Mouse (Mus musculus) myocyte (in vitro differentiated cells): ENCODE results near the gene Olfr106-ps. TPM values are rescaled to one million over a fixed set of nuclear protein-coding genes. Genes with fewer than 3 reads are reported as not detected.

Experiments
- H3K27me3 ChIP-seq: one replicate; pipeline ENCODE4 v1.6.1; 2011; ENCODE audit not compliant: control insufficient read depth, insufficient read depth, insufficient read length
- H3K36me3 ChIP-seq: one replicate; pipeline ENCODE4 v1.6.1; 2011; ENCODE audit not compliant: control insufficient read depth, insufficient read depth
- H3K4me2 ChIP-seq: one replicate; pipeline ENCODE4 v1.6.1; 2011; ENCODE audit warnings: low read depth, control low read depth
- H3K4me3 ChIP-seq: one replicate; pipeline ENCODE4 v1.5.1; 2011; ENCODE audit warnings: mild to moderate bottlenecking, control low read depth, moderate library complexity
- H3K79me2 ChIP-seq: one replicate; pipeline ENCODE4 v1.6.1; 2011; ENCODE audit not compliant: control insufficient read depth, insufficient read depth
- H3ac ChIP-seq: one replicate; pipeline ENCODE4 v1.6.1; 2011; ENCODE audit not compliant: control insufficient read depth, insufficient read length
- CEBPB ChIP-seq: IDR thresholded peaks from 2 replicates; pipeline ENCODE4 v1.6.1; 2011; ENCODE audit warnings: mild to moderate bottlenecking, moderate library complexity; ENCODE audit not compliant: poor library complexity, insufficient read depth, severe bottlenecking
- E2F4 ChIP-seq: IDR thresholded peaks from one replicate; pipeline ENCODE4 v1.6.1; 2011; ENCODE audit warnings: mild to moderate bottlenecking, control low read depth, moderate library complexity; ENCODE audit not compliant: insufficient read depth
- MAX ChIP-seq: IDR thresholded peaks from one replicate; pipeline ENCODE4 v1.6.1; 2011; ENCODE audit warnings: low read depth, mild to moderate bottlenecking, control low read depth
- MYOD1 ChIP-seq, 3 experiments: IDR thresholded peaks; one replicate each; pipeline ENCODE4 v1.6.1; 2011; ENCODE audit warnings: control low read depth in 2 of 3, low read depth in 2 of 3, mild to moderate bottlenecking in 2 of 3, moderate library complexity in 1 of 3; ENCODE audit not compliant: insufficient read length in 2 of 3, control insufficient read depth in 1 of 3
- MYOG ChIP-seq, 3 experiments: IDR thresholded peaks; one replicate each; pipeline ENCODE4 v1.6.1; 2011; ENCODE audit warnings: control low read depth in 2 of 3, low read depth in 2 of 3, mild to moderate bottlenecking in 2 of 3; ENCODE audit not compliant: insufficient read length in 2 of 3, control insufficient read depth in 1 of 3, insufficient read depth in 1 of 3
- POLR2A ChIP-seq: IDR thresholded peaks from one replicate; pipeline ENCODE4 v1.6.1; 2011; ENCODE audit warnings: low read depth, mild to moderate bottlenecking, control low read depth, moderate library complexity; ENCODE audit not compliant: insufficient read length
- POLR2AphosphoS2 ChIP-seq: IDR thresholded peaks from one replicate; pipeline ENCODE4 v1.6.1; 2011; ENCODE audit warnings: low read depth, control low read depth; ENCODE audit not compliant: insufficient read length
- REST ChIP-seq: IDR thresholded peaks from one replicate; pipeline ENCODE4 v1.6.1; 2011; ENCODE audit warnings: mild to moderate bottlenecking, control low read depth, moderate library complexity; ENCODE audit not compliant: insufficient read depth, insufficient read length
- SRF ChIP-seq: IDR thresholded peaks from one replicate; pipeline ENCODE4 v1.6.1; 2011; ENCODE audit warnings: low read depth; ENCODE audit not compliant: control insufficient read depth, insufficient read length
- TCF12 ChIP-seq: IDR thresholded peaks from one replicate; pipeline ENCODE4 v1.6.1; 2011; ENCODE audit warnings: mild to moderate bottlenecking, control low read depth; ENCODE audit not compliant: poor library complexity, insufficient read depth, severe bottlenecking
- TCF3 ChIP-seq: IDR thresholded peaks from one replicate; pipeline ENCODE4 v1.6.1; 2011; ENCODE audit warnings: low read depth, control low read depth; ENCODE audit not compliant: insufficient read length
- USF1 ChIP-seq: IDR thresholded peaks from one replicate; pipeline ENCODE4 v1.6.1; 2011; ENCODE audit warnings: low read depth, mild to moderate bottlenecking, control low read depth, moderate library complexity
- polyA plus RNA-seq: library from polyadenylated mRNA; unstranded; fragments of >200 nt; fragmentation: generic; extraction: Trizol; gene quantifications from one replicate; pipeline ENCODE4 v1.2.1, GENCODE M21; 2012; ENCODE audit warnings: missing spikeins

The Olfr106-ps gene
- not detected for polyA plus RNA-seq

DNA sequence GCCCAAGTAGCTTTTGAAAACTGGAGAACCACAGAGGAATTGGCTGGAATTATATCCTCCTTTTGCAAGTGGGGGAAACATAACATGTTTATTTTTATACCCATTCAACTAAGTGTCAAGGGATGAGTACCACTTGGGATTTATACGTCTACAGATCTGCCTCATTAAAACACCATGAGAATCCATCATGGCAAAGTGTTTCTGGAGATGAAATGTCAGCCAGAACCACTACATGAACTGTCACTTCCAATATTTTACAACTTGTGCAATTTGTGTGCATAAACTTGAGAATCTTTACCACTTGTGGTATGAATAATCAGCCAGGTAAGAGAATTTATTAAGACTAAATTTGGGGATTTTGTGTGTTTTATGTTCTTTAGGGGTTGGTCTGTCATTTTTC is at the start of gene Olfr106-ps:
Gene Olfr106-ps (plus strand): TSS at position 301 of the 400 bp plus-strand sequence.
- no peak within 1 kb of the TSS for H3K4me3 ChIP-seq
- no peak for TF ChIP-seq POLR2AphosphoS2
- no peak for TF ChIP-seq MYOD1 (IDR thresholded peaks at IDR 0.05; ENCODE audit: control insufficient read depth in 1 of 3, insufficient read length in 2 of 3, low read depth in 2 of 3)
- no peak for TF ChIP-seq TCF3
- TF ChIP-seq POLR2A = no peak
- no peak for TF ChIP-seq CEBPB
- no peak for TF ChIP-seq MYOG (IDR thresholded peaks at IDR 0.05; ENCODE audit: control insufficient read depth in 1 of 3, insufficient read depth in 1 of 3, insufficient read length in 2 of 3, low read depth in 2 of 3)
- no peak for TF ChIP-seq REST
- no peak for TF ChIP-seq MAX
- no peak for TF ChIP-seq USF1
- no peak for TF ChIP-seq SRF
- TF ChIP-seq TCF12 = no peak
- no peak for TF ChIP-seq E2F4
- H3K4me2 ChIP-seq = no peak within 1 kb of the TSS
- H3ac ChIP-seq = no peak within 1 kb of the TSS
- H3K36me3 ChIP-seq = no peaks in the 10 kb centered on the region
- H3K27me3 ChIP-seq = no peaks in the 10 kb centered on the region
- H3K79me2 ChIP-seq = no peaks in the 10 kb centered on the region

- no peak within 1 kb of the TSS for H3K4me2 ChIP-seq
- TF ChIP-seq TCF3 = no peak
- no peak for TF ChIP-seq E2F4
- no peak for TF ChIP-seq MYOD1 (IDR thresholded peaks at IDR 0.05; ENCODE audit: control insufficient read depth in 1 of 3, insufficient read length in 2 of 3, low read depth in 2 of 3)
- no peak for TF ChIP-seq REST
- TF ChIP-seq USF1 = no peak
- TF ChIP-seq MYOG (IDR thresholded peaks at IDR 0.05; ENCODE audit: control insufficient read depth in 1 of 3, insufficient read depth in 1 of 3, insufficient read length in 2 of 3, low read depth in 2 of 3) = no peak
- no peaks in the 10 kb centered on the region for H3K27me3 ChIP-seq
- H3K4me3 ChIP-seq = no peak within 1 kb of the TSS
- H3K79me2 ChIP-seq = no peaks in the 10 kb centered on the region
- no peak within 1 kb of the TSS for H3ac ChIP-seq
- H3K36me3 ChIP-seq = no peaks in the 10 kb centered on the region
Observed at GRCm38 (mm10) chr17:37359282-37359681, 30.9 kb upstream of the Olfr106-ps start, which contains the start of gene Olfr104-ps. TSS of gene Olfr104-ps (plus strand) at chr17:37359582.

DNA sequence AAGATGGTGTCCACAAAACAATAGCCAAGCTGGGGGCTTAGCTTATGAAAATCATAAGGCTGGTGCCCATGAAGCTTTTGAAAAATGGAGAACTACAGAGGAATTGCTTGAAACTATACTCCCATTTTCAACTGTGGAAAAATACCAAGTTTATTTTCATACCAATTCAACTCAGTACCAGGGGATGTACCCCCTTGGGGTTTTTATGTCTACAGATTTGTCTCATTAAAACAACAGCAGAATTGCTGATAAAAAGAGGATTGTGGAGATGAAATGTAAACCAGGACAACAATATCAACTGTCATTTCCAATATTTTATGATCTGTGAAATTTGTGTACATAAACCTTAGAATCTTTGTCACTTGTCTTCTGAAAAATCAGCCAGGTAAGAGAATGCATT is 11.5 kb upstream of the Olfr106-ps start, which contains the start of gene Olfr105-ps:
Gene Olfr105-ps (plus strand): TSS at position 301 of the 400 bp plus-strand sequence.
- Histone ChIP-seq H3K79me2 (no peaks in the 10 kb centered on the region), H3K27me3 (no peaks in the 10 kb centered on the region), H3K4me3 (no peak within 1 kb of the TSS), H3K36me3 (no peaks in the 10 kb centered on the region), H3K4me2 (no peak within 1 kb of the TSS), H3ac (no peak within 1 kb of the TSS)
- TF ChIP-seq POLR2A = no peak

DNA sequence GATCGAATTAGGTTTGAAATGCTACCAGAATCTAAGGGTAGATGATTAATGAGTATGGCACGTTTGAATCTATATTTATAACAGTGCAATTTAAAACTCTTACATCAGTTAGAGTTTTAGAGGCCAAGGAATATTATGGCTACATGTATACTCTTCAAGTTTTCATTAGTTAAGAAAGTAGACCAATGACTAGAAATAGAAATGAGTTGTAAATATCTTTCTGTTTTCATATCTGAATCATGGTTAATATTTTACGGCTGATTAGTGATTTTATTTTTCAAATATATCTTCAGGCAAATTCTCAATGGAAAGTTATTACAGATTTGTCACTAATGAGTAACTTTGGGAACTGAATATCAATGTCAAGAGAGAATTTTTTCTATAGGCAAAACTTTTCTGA is 8.7 kb downstream of the Olfr106-ps start, which contains the start of gene Olfr107:
Gene Olfr107 (plus strand): TSS at position 301 of the 400 bp plus-strand sequence.
- TF ChIP-seq CEBPB (no peak), POLR2AphosphoS2 (no peak), E2F4 (no peak), MYOG (IDR thresholded peaks at IDR 0.05; ENCODE audit: control insufficient read depth in 1 of 3, insufficient read depth in 1 of 3, insufficient read length in 2 of 3, low read depth in 2 of 3) (no peak), MAX (no peak), MYOD1 (IDR thresholded peaks at IDR 0.05; ENCODE audit: control insufficient read depth in 1 of 3, insufficient read length in 2 of 3, low read depth in 2 of 3) (no peak), USF1 (no peak), TCF3 (no peak), SRF (no peak), REST (no peak), POLR2A (no peak), TCF12 (no peak)
- Histone ChIP-seq H3K4me2 (no peak within 1 kb of the TSS), H3ac (no peak within 1 kb of the TSS), H3K27me3 (no peaks in the 10 kb centered on the region), H3K4me3 (no peak within 1 kb of the TSS), H3K36me3 (no peaks in the 10 kb centered on the region), H3K79me2 (no peaks in the 10 kb centered on the region)

DNA sequence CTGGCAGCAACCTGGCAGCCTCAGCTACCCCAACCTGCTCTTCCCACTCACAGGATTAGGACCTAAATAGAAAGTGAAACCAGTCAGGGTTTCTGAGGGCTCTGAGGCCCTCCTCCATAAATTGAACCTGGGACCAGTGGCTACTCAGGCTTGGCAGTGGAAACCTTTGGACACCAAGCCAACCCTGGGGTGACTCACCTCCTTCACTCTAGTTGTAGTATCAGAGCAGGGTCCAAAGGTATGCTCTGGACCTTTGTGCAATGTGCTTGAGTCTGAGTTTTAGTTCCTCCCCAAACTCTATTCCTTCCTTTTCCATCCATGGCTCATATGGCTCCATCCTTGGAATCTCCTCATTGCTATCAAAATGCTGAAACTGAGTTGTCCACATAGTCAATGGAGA is 23.2 kb downstream of the Olfr106-ps start:
- H3K79me2 ChIP-seq = no peaks in the 10 kb centered on the region
- H3K4me2 ChIP-seq = no peak overlapping the region
- TF ChIP-seq CEBPB (no peak), MAX (no peak), TCF3 (no peak), SRF (no peak), REST (no peak), MYOG (IDR thresholded peaks at IDR 0.05; ENCODE audit: control insufficient read depth in 1 of 3, insufficient read depth in 1 of 3, insufficient read length in 2 of 3, low read depth in 2 of 3) (no peak), MYOD1 (IDR thresholded peaks at IDR 0.05; ENCODE audit: control insufficient read depth in 1 of 3, insufficient read length in 2 of 3, low read depth in 2 of 3) (no peak), E2F4 (no peak), POLR2A (no peak), USF1 (no peak), POLR2AphosphoS2 (no peak), TCF12 (no peak)
- no peaks in the 10 kb centered on the region for H3K36me3 ChIP-seq
- no peak overlapping the region for H3ac ChIP-seq
- no peaks in the 10 kb centered on the region for H3K27me3 ChIP-seq
- H3K4me3 ChIP-seq = no peak overlapping the region
